Mouse (Mus musculus): ENCODE measurements at regions not wholly inside any gene's neighbourhood (a gene's known extent, or its start where the extent isn't known, plus 50 kb on each side); places are given as distances from the start of the nearest gene placed in this dataset.

DNA sequence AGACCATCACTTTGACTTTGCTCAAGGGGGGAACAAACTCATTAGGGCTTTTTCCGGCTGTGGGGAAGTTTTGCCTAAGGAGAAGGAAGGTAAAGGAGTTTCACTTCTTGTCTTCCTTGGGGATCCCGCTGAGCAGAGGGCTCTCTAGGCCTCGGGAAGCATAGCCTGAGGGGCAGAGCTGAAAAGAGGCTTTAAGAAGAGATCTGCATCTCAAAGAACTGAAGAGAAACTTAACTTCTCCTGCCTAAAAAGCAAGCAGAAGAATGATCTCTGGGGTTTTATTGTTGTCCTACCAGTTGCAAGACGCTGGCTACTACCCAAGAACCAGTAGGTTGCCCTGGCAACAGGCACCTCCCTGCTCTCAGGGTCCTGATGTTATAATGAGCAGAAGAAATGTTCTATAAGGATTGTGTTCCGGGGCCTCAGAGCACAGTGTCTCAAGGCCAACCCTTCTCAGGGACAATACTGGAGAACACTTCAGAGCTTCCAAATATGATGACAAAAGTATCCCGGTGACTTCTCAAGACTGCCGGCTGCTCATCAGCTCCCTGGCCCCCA, 547.8 kb downstream of the Tmem132b start:
- 15% methylated on average over 7 of the region's 7 CpGs for WGBS
- Histone ChIP-seq H3K4me1 (replicated peaks; ENCODE audit: control insufficient read depth, insufficient read depth, low read length) (no peaks in the 10 kb centered on the region), H3K27ac (no peak overlapping the region), H3K9ac (no peak overlapping the region), H3K4me2 (replicated peaks) (no peak overlapping the region), H3K4me3 (replicated peaks; ENCODE audit: low read length) (no peak overlapping the region), H3K9me3 (ENCODE audit: control insufficient read depth, low read length) (0 out of 2 replicates have a peak, but pooled peaks cover 4% of the 10 kb centered on the region), H3K27me3 (ENCODE audit: control insufficient read depth, insufficient read depth, low read length) (no peaks in the 10 kb centered on the region), H3K36me3 (replicated peaks; ENCODE audit: control insufficient read depth, insufficient read depth) (no peaks in the 10 kb centered on the region)
- DNase-seq (ENCODE audit: low spot score): no peak
- no peak for ATAC-seq (ENCODE audit: low FRiP score)

DNA sequence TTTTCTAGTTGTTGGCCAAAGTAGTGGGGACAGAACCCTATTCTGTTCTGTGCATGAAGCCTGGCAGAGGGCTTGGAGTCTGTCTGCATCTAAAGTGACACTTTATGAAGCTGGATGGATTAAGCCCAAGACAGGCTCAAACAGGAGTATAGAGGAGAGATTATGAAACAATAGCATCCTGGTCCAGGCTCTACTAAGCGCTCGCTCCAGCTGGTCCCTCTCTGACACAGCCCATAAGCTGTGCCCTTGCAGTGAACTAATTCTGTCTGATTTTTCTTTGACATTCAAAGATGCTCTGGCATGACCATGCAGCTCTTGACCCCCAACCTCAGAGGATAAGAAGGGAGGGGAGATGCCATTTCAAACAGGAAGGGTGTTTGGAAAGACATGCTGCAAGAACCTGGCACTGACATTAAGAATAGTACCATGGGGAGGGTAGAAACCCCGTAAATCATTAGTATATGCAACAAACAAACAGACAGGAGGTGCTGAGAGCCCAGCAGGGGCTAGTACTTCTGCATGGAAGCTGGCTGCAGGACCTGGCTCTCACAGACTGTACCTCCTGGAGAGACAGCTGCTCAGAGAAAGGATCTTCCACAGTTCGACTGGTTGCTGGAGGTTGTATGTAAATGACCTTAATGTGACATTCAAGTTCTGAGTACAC, 556.8 kb downstream of the Tmem132b start:
- ATAC-seq (ENCODE audit: low FRiP score) (no peak), DNase-seq (ENCODE audit: low spot score) (no peak)
- H3K4me1 ChIP-seq (replicated peaks; ENCODE audit: control insufficient read depth, insufficient read depth, low read length): peaks cover 10% of the 10 kb centered on the region; the same call in 1 of the 2 replicates
- no peak overlapping the region for H3K9ac ChIP-seq
- WGBS: 44% methylated on average over 4 of the region's 4 CpGs
- H3K27ac ChIP-seq: no peak overlapping the region
- H3K36me3 ChIP-seq (replicated peaks; ENCODE audit: control insufficient read depth, insufficient read depth): no peaks in the 10 kb centered on the region
- H3K27me3 ChIP-seq (ENCODE audit: control insufficient read depth, insufficient read depth, low read length): no peaks in the 10 kb centered on the region
- no peak overlapping the region for H3K4me3 ChIP-seq (replicated peaks; ENCODE audit: low read length)
- H3K4me2 ChIP-seq (replicated peaks): no peak overlapping the region
- no peaks in the 10 kb centered on the region for H3K9me3 ChIP-seq (ENCODE audit: control insufficient read depth, low read length)

DNA sequence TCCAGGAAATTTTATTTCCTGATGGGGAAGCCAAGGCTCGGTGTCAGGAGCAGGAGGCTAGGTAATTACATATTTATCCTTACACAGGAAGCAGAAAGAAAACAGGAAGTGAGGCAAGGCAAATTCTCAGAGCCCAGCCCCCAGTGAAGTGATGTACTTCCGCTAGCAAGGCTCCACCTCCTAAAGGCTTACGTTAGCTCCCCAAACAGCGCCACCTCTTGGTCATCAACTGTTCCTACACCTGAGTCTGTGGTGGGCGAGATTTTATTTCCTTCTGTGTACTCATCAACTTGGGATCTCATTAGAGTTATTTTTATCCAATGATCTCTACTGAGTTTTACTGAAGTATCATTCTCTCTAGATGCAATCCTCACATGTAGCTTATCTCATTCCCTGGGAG, 561.6 kb downstream of the Tmem132b start:
- DNase-seq (ENCODE audit: low spot score): no peak
- H3K27me3 ChIP-seq (ENCODE audit: control insufficient read depth, insufficient read depth, low read length): no peaks in the 10 kb centered on the region
- no peak for ATAC-seq (ENCODE audit: low FRiP score)
- H3K4me1 ChIP-seq (replicated peaks; ENCODE audit: control insufficient read depth, insufficient read depth, low read length): peaks cover 10% of the 10 kb centered on the region; the same call in 1 of the 2 replicates
- WGBS: 85% methylated on average over 5 of the region's 5 CpGs
- H3K4me3 ChIP-seq (replicated peaks; ENCODE audit: low read length): no peak overlapping the region
- no peaks in the 10 kb centered on the region for H3K9me3 ChIP-seq (ENCODE audit: control insufficient read depth, low read length)
- no peak overlapping the region for H3K9ac ChIP-seq
- no peak overlapping the region for H3K4me2 ChIP-seq (replicated peaks)
- H3K27ac ChIP-seq: no peak overlapping the region
- H3K36me3 ChIP-seq (replicated peaks; ENCODE audit: control insufficient read depth, insufficient read depth): no peaks in the 10 kb centered on the region

DNA sequence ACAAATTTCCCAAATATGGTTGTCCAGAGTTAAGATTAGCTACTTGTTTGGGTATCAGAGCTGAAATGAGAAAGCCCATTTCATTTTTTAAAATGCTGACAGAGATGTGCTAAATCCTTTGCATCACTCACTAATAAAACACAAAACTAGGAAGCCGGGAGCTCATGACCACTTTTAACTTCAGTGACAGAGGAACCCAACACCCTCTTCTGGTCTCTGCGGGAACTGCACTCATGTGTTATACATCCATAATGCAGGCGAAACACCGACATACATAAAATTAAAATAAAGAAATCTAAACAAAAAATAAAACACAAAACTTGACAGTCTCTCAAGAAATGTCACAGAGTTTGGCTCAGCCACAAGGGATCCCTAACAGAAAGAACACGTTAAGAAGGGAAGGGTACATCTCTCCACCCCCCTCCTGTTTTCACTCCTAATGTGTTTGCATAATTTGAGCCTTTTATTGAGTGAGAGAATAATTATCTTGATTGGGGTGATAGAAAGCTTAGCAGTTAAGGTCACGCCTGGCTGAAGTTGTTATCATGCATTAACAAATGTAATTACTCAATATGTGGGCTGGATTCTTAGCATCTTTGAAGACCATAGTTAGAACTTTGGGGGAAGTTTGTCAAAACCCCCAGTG, 565.2 kb downstream of the Tmem132b start:
- H3K27ac ChIP-seq: no peak overlapping the region
- DNase-seq (ENCODE audit: low spot score) (no peak), ATAC-seq (ENCODE audit: low FRiP score) (no peak)
- no peak overlapping the region for H3K4me3 ChIP-seq (replicated peaks; ENCODE audit: low read length)
- no peak overlapping the region for H3K4me2 ChIP-seq (replicated peaks)
- H3K9ac ChIP-seq: no peak overlapping the region
- H3K9me3 ChIP-seq (ENCODE audit: control insufficient read depth, low read length): no peaks in the 10 kb centered on the region
- 77% methylated on average over 6 of the region's 6 CpGs for WGBS
- no peaks in the 10 kb centered on the region for H3K27me3 ChIP-seq (ENCODE audit: control insufficient read depth, insufficient read depth, low read length)
- peaks cover 4% of the 10 kb centered on the region; the same call in 1 of the 2 replicates for H3K4me1 ChIP-seq (replicated peaks; ENCODE audit: control insufficient read depth, insufficient read depth, low read length)
- H3K36me3 ChIP-seq (replicated peaks; ENCODE audit: control insufficient read depth, insufficient read depth): no peaks in the 10 kb centered on the region

DNA sequence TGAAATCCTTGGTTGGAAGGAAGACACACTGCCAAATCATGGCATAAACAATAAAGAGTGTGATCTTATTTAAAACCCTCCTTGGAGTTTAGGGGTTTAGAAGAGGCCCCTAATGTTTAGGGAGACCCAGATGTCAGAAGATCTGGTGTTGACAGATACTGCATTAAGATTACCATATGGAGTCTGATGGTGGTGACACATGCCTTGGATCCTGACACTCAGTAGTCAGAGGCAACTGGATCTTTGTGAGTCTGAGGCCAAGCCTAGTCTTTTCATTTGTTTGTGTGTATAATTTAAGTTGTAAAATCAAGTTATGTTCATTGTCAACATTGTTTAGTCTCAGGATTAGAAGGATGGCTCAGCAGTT, 565.7 kb downstream of the Tmem132b start:
- no peak overlapping the region for H3K27ac ChIP-seq
- H3K9me3 ChIP-seq (ENCODE audit: control insufficient read depth, low read length): no peaks in the 10 kb centered on the region
- no peak overlapping the region for H3K4me2 ChIP-seq (replicated peaks)
- no peaks in the 10 kb centered on the region for H3K36me3 ChIP-seq (replicated peaks; ENCODE audit: control insufficient read depth, insufficient read depth)
- no peaks in the 10 kb centered on the region for H3K27me3 ChIP-seq (ENCODE audit: control insufficient read depth, insufficient read depth, low read length)
- DNase-seq (ENCODE audit: low spot score): no peak
- H3K9ac ChIP-seq: no peak overlapping the region
- 0 out of 2 replicates have a peak, but pooled peaks cover under 1% of the 10 kb centered on the region for H3K4me1 ChIP-seq (replicated peaks; ENCODE audit: control insufficient read depth, insufficient read depth, low read length)
- no peak for ATAC-seq (ENCODE audit: low FRiP score)
- no peak overlapping the region for H3K4me3 ChIP-seq (replicated peaks; ENCODE audit: low read length)

DNA sequence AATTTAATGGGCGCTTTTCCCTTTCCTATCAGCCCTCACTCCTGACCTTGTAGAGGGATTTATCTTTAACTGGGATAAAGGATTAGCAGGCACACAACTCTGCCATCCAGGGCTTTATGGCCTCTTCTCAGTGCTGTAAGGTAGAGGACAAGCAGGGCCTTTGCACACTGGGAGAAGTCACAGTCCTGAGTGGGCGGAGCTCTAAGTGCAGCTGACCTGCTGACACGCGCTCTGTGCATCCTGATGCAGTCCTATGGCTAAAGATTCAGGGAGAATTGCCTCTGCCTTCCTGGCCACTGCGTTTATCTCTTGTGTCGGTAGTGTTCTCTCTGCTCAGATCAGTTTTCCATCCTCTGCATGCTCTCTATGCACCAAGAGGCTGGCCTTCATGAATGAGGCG, 566.9 kb downstream of the Tmem132b start:
- H3K4me1 ChIP-seq (replicated peaks; ENCODE audit: control insufficient read depth, insufficient read depth, low read length): no peaks in the 10 kb centered on the region
- H3K9ac ChIP-seq: no peak overlapping the region
- no peak for ATAC-seq (ENCODE audit: low FRiP score)
- H3K9me3 ChIP-seq (ENCODE audit: control insufficient read depth, low read length): no peaks in the 10 kb centered on the region
- H3K36me3 ChIP-seq (replicated peaks; ENCODE audit: control insufficient read depth, insufficient read depth): no peaks in the 10 kb centered on the region
- H3K27ac ChIP-seq: no peak overlapping the region
- WGBS: 89% methylated on average over 7 of the region's 7 CpGs
- no peak overlapping the region for H3K4me3 ChIP-seq (replicated peaks; ENCODE audit: low read length)
- no peak for DNase-seq (ENCODE audit: low spot score)
- no peaks in the 10 kb centered on the region for H3K27me3 ChIP-seq (ENCODE audit: control insufficient read depth, insufficient read depth, low read length)
- no peak overlapping the region for H3K4me2 ChIP-seq (replicated peaks)

DNA sequence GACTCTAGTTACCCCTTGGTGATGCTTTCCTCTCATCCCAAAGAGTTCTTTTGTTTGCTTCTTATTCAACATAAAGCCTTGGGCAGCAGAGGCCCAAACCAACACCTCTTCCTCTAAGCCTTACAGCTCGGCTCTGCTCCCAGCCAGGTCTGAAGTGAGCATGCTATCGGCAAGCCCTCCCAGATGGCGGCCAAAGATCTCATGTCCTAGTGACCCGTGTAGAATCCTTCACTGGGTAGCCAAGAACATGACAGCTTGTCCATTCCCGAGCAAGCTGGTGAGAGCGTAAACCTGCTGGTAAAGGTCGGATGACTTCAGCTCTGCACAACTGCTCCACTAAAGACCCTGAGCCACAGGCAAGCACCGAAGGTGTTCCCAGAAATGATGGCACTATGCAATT, 568.4 kb downstream of the Tmem132b start:
- no peak overlapping the region for H3K27ac ChIP-seq
- ATAC-seq (ENCODE audit: low FRiP score) (no peak), DNase-seq (ENCODE audit: low spot score) (no peak)
- H3K9me3 ChIP-seq (ENCODE audit: control insufficient read depth, low read length): no peaks in the 10 kb centered on the region
- H3K4me1 ChIP-seq (replicated peaks; ENCODE audit: control insufficient read depth, insufficient read depth, low read length): no peaks in the 10 kb centered on the region
- no peaks in the 10 kb centered on the region for H3K36me3 ChIP-seq (replicated peaks; ENCODE audit: control insufficient read depth, insufficient read depth)
- WGBS: 94% methylated on average over 8 of the region's 8 CpGs
- no peaks in the 10 kb centered on the region for H3K27me3 ChIP-seq (ENCODE audit: control insufficient read depth, insufficient read depth, low read length)
- H3K9ac ChIP-seq: no peak overlapping the region
- H3K4me3 ChIP-seq (replicated peaks; ENCODE audit: low read length): no peak overlapping the region
- no peak overlapping the region for H3K4me2 ChIP-seq (replicated peaks)

DNA sequence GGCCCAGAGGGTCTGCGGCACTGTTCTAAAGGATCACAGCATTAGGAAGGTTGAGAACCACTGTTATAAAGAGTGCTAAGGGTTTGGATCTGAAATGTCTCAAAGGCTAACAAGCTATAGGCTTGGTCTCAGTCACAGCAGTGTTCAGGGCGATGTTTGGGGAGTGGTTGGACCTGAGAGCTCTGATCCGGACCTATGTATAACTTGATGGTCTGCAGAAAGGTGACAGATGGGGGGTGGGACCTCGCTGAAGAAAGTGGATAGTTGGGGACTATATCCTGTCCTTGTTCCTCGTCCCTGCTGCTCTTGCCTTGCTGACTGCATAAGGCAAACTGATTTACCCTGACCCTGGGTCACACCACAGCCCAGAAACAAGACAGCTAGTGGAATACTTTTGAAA, 572.9 kb downstream of the Tmem132b start:
- Histone ChIP-seq H3K9ac (no peak overlapping the region), H3K4me3 (replicated peaks; ENCODE audit: low read length) (no peak overlapping the region), H3K4me1 (replicated peaks; ENCODE audit: control insufficient read depth, insufficient read depth, low read length) (no peaks in the 10 kb centered on the region), H3K36me3 (replicated peaks; ENCODE audit: control insufficient read depth, insufficient read depth) (no peaks in the 10 kb centered on the region), H3K9me3 (ENCODE audit: control insufficient read depth, low read length) (no peaks in the 10 kb centered on the region), H3K27ac (no peak overlapping the region), H3K27me3 (ENCODE audit: control insufficient read depth, insufficient read depth, low read length) (no peaks in the 10 kb centered on the region), H3K4me2 (replicated peaks) (no peak overlapping the region)
- ATAC-seq (ENCODE audit: low FRiP score): no peak
- 88% methylated on average over 5 of the region's 5 CpGs for WGBS
- DNase-seq (ENCODE audit: low spot score): no peak

DNA sequence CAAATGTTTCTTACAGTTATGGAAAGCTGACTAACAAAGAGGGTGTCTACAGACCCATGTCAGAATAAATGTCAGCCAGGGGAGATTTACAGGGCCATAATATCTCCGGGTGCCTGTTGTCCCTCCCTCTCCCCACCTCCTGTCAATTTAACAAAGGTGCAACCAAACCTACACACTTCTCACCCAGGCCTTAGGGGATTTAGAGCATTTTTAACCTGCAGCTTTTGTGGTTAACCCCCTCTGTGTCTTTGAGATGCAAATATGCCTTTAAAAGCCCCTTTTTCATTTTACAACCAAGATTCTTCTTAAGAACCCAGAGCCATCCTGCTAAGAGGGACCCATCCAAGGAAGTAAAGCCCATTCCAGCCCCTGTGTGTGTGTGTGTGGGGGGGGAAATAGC, 573.3 kb downstream of the Tmem132b start:
- ATAC-seq (ENCODE audit: low FRiP score) (no peak), DNase-seq (ENCODE audit: low spot score) (no peak)
- no peak overlapping the region for H3K27ac ChIP-seq
- WGBS: 50% methylated on average over 1 of the region's 1 CpGs
- no peak overlapping the region for H3K4me2 ChIP-seq (replicated peaks)
- H3K9me3 ChIP-seq (ENCODE audit: control insufficient read depth, low read length): no peaks in the 10 kb centered on the region
- no peaks in the 10 kb centered on the region for H3K27me3 ChIP-seq (ENCODE audit: control insufficient read depth, insufficient read depth, low read length)
- H3K4me1 ChIP-seq (replicated peaks; ENCODE audit: control insufficient read depth, insufficient read depth, low read length): no peaks in the 10 kb centered on the region
- no peak overlapping the region for H3K4me3 ChIP-seq (replicated peaks; ENCODE audit: low read length)
- no peak overlapping the region for H3K9ac ChIP-seq
- no peaks in the 10 kb centered on the region for H3K36me3 ChIP-seq (replicated peaks; ENCODE audit: control insufficient read depth, insufficient read depth)
